Mouse (Mus musculus) limb, embryonic 12.5 days (tissue): ENCODE measurements around the gene Mast4. TPM values are rescaled to one million over a fixed set of nuclear protein-coding genes. Genes with fewer than 3 reads are reported as not detected.
"Not testable (repeated sequence)": the region's sequence is repeated elsewhere in the genome, so short reads cannot be mapped to it uniquely, and the experiment has no call there.

Source experiments
- ATAC-seq: fragments of 200-750 bp; cut with Nextera tagmentation; 2 replicates; pipeline ENCODE4 v1.8.0; 2017; ENCODE audit warnings: low read depth, moderate TSS enrichment; ENCODE audit not compliant: insufficient number of reproducible peaks, insufficient read depth, low FRiP score, low TSS enrichment
- H3K27ac ChIP-seq: fragments of 300-500 bp; sonication (generic); 2 replicates; pipeline ENCODE4 v1.5.1; 2016; ENCODE audit warnings: mild to moderate bottlenecking, moderate library complexity
- H3K27me3 ChIP-seq: fragments of 300-500 bp; sonication (generic); 2 replicates; pipeline ENCODE4 v1.6.1; 2016; ENCODE audit warnings: mild to moderate bottlenecking, moderate library complexity
- H3K36me3 ChIP-seq: fragments of 300-500 bp; sonication (generic); 2 replicates; pipeline ENCODE4 v1.6.1; 2016; ENCODE audit warnings: mild to moderate bottlenecking, moderate library complexity
- H3K4me1 ChIP-seq: fragments of 300-500 bp; sonication (generic); replicated peaks from 2 replicates; pipeline ENCODE4 v1.6.1; 2016
- H3K4me2 ChIP-seq: fragments of 300-500 bp; sonication (generic); 2 replicates; pipeline ENCODE4 v1.6.1; 2016; ENCODE audit warnings: mild to moderate bottlenecking, moderate library complexity
- H3K4me3 ChIP-seq: fragments of 300-500 bp; sonication (generic); replicated peaks from 2 replicates; pipeline ENCODE4 v1.5.1; 2016; ENCODE audit warnings: mild to moderate bottlenecking
- H3K9ac ChIP-seq: fragments of 300-500 bp; sonication (generic); replicated peaks from 2 replicates; pipeline ENCODE4 v1.6.1; 2016; ENCODE audit warnings: mild to moderate bottlenecking, moderate library complexity
- H3K9me3 ChIP-seq: fragments of 300-500 bp; sonication (generic); 2 replicates; pipeline ENCODE4 v1.6.1; 2016; ENCODE audit warnings: mild to moderate bottlenecking, moderate library complexity
- WGBS: fragments of 180-500 bp; shearing (Covaris S2); methylation state at CpG from one replicate; pipeline ENCODE4 v1.1.7; 2016; 5-methylcytosine and 5-hydroxymethylcytosine counted together
- polyA plus RNA-seq: library from polyadenylated mRNA; unstranded; fragments of >200 nt; fragmentation: Nextera tagmentation; extraction: Ambion mirVana; gene quantifications from 2 replicates; pipeline ENCODE4 v1.2.1, GENCODE M21; 2016

Mast4 gene
- 24.0 and 26.0 TPM in 2 replicates for polyA plus RNA-seq

- peak within 1 kb of the TSS; percentile 93 for H3K4me2 ChIP-seq
- H3K4me1 ChIP-seq, result peaks cover 17% of the 10 kb centered on the region
- no peak within 1 kb of the TSS for H3K27ac ChIP-seq
- H3K9ac ChIP-seq, result peak within 1 kb of the TSS; percentile 69
- WGBS, result under 1% methylated on average over 44 of the region's 44 CpGs
- H3K4me3 ChIP-seq, result peak within 1 kb of the TSS; percentile 70
- no peaks in the 10 kb centered on the region for H3K9me3 ChIP-seq
- no peaks in the 10 kb centered on the region for H3K36me3 ChIP-seq
- H3K27me3 ChIP-seq, result peaks cover 67% of the 10 kb centered on the region
- ATAC-seq, result peak; percentile 90
Observed at GRCm38 (mm10) chr13:103334392-103334686, at the start of gene Mast4. Gene Mast4, minus strand, starts transcription at chr13:103334497.

GRCm38 (mm10) chr13:103374495-103374894 is 40.2 kb upstream of the Mast4 start:
- H3K27me3 ChIP-seq, result no peaks in the 10 kb centered on the region
- no peak overlapping the region for H3K27ac ChIP-seq
- H3K9me3 ChIP-seq, result no peaks in the 10 kb centered on the region
- H3K4me3 ChIP-seq, result no peak overlapping the region
- H3K9ac ChIP-seq, result no peak overlapping the region
- ATAC-seq, result no peak
- no peaks in the 10 kb centered on the region for H3K36me3 ChIP-seq
- no peak overlapping the region for H3K4me2 ChIP-seq
- WGBS, result 59% methylated on average over 1 of the region's 1 CpGs
- no peaks in the 10 kb centered on the region for H3K4me1 ChIP-seq

- ATAC-seq, result no peak
- Histone ChIP-seq H3K9me3 (no peaks in the 10 kb centered on the region), H3K9ac (no peak overlapping the region), H3K4me1 (no peaks in the 10 kb centered on the region), H3K27me3 (no peaks in the 10 kb centered on the region), H3K36me3 (no peaks in the 10 kb centered on the region), H3K4me2 (no peak overlapping the region), H3K4me3 (no peak overlapping the region), H3K27ac (no peak overlapping the region)
- WGBS, result 75% methylated on average over 7 of the region's 7 CpGs
Observed at GRCm38 (mm10) chr13:103369194-103369593, 34.9 kb upstream of the Mast4 start.

GRCm38 (mm10) chr13:103363181-103363580 is 28.9 kb upstream of the Mast4 start:
- Histone ChIP-seq H3K36me3 (no peaks in the 10 kb centered on the region), H3K4me1 (no peaks in the 10 kb centered on the region), H3K9ac (no peak overlapping the region), H3K4me2 (no peak overlapping the region), H3K27me3 (no peaks in the 10 kb centered on the region), H3K4me3 (no peak overlapping the region), H3K27ac (no peak overlapping the region), H3K9me3 (no peaks in the 10 kb centered on the region)
- WGBS, result 72% methylated on average over 10 of the region's 10 CpGs
- no peak for ATAC-seq

DNA sequence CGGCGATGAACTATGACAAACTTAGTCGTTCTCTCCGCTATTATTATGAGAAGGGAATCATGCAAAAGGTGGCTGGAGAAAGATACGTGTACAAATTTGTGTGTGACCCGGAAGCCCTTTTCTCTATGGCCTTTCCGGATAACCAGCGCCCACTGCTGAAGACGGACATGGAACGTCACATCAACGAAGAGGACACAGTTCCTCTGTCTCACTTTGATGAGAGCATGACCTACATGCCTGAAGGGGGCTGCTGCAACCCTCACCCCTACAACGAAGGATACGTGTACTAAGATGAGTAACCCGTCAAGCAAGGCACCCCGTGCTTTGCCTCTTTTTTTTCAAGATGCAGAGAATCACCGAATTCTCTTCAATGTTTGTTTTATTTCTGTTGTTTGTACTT is 23.1 kb upstream of the Mast4 start:
- H3K4me2 ChIP-seq, H3K4me1 ChIP-seq, H3K4me3 ChIP-seq, H3K9ac ChIP-seq, H3K27ac ChIP-seq, ATAC-seq, H3K9me3 ChIP-seq, H3K27me3 ChIP-seq, H3K36me3 ChIP-seq: not testable (repeated sequence)
- WGBS, result 95% methylated on average over 16 of the region's 16 CpGs

- H3K4me3 ChIP-seq, H3K9ac ChIP-seq, H3K27me3 ChIP-seq, ATAC-seq, H3K27ac ChIP-seq, H3K4me2 ChIP-seq, H3K9me3 ChIP-seq, H3K36me3 ChIP-seq, H3K4me1 ChIP-seq: not testable (repeated sequence)
- 92% methylated on average over 5 of the region's 6 CpGs for WGBS
Observed at GRCm38 (mm10) chr13:103356909-103357308, 22.6 kb upstream of the Mast4 start.

DNA sequence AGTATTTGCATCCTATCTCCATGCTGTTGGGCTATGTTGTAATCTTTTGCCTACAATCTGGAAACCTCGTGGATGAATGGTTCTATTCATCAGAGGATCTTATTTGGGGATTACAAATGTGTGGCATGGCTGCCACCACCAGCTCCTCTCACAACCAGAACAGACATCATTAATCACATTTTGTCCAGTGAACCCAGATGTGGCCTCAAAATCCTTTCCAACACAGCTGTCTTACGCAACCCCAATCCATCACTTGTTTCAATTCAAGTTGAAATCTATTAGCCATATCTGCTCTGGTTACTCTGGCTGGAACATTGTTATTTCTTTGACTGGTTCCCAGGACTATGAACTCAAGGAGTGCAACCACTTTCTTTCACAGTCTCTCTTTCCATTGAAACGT is 20.4 kb upstream of the Mast4 start:
- 73% methylated on average over 3 of the region's 3 CpGs for WGBS
- H3K4me1 ChIP-seq, result no peaks in the 10 kb centered on the region
- H3K4me3 ChIP-seq, result no peak overlapping the region
- no peak overlapping the region for H3K4me2 ChIP-seq
- no peaks in the 10 kb centered on the region for H3K36me3 ChIP-seq
- no peak overlapping the region for H3K9ac ChIP-seq
- no peak overlapping the region for H3K27ac ChIP-seq
- no peaks in the 10 kb centered on the region for H3K27me3 ChIP-seq
- no peak for ATAC-seq
- no peaks in the 10 kb centered on the region for H3K9me3 ChIP-seq

- WGBS, result 95% methylated on average over 8 of the region's 8 CpGs
- no peaks in the 10 kb centered on the region for H3K9me3 ChIP-seq
Observed at GRCm38 (mm10) chr13:103344749-103345148, 10.5 kb upstream of the Mast4 start.

DNA sequence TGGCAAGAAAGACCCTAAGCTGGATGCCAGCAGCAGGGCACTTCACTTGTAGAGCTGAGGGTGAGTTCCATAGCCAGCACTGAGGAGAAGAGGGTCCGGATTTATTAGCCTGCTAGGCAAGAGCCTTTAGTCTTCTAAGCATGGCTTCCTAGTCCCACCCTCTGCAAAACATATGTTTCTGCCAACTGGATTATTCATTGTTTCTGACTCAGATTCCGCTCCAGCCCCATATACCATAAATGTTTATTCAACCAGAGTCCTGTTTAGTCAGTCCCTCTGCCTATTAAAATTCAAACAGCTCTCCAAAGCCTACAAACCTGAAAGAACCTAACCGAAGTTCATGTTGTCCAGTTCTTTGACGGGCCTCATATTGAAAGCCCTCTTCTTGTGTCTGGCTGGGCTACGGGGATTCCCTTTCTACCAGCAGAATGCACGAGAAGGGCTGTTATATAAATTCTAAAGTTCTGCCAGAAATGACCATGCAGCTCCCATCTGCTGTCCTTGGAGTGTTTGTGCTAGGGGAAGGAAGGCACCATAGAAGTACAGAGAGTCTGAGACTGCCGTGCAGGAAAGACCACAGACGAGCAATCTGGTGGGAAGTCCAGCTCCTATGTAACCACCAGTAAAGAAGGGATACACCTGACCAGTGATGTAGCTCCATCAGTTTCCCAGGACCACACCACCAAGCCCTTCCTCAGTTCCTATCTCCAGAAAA is 9.9 kb upstream of the Mast4 start:
- 0 out of 2 replicates have a peak, but pooled peaks cover 4% of the 10 kb centered on the region for H3K4me1 ChIP-seq
- 86% methylated on average over 8 of the region's 8 CpGs for WGBS

More at GRCm38 (mm10) chr13:103344749-103345148, 10.5 kb upstream of the Mast4 start:
- Histone ChIP-seq H3K27ac (no peak overlapping the region), H3K27me3 (no peaks in the 10 kb centered on the region), H3K4me1 (0 out of 2 replicates have a peak, but pooled peaks cover 4% of the 10 kb centered on the region), H3K36me3 (no peaks in the 10 kb centered on the region), H3K9ac (no peak overlapping the region), H3K4me2 (no peak overlapping the region), H3K4me3 (no peak overlapping the region)
- ATAC-seq, result no peak

GRCm38 (mm10) chr13:103341031-103341430 is 6.7 kb upstream of the Mast4 start:
- H3K4me3 ChIP-seq, result no peak overlapping the region
- H3K27ac ChIP-seq, result no peak overlapping the region
- no peaks in the 10 kb centered on the region for H3K9me3 ChIP-seq
- ATAC-seq, result no peak
- H3K36me3 ChIP-seq, result no peaks in the 10 kb centered on the region
- H3K4me2 ChIP-seq, result no peak overlapping the region
- peaks cover 11% of the 10 kb centered on the region for H3K27me3 ChIP-seq
- H3K4me1 ChIP-seq, result no peaks in the 10 kb centered on the region
- 85% methylated on average over 4 of the region's 4 CpGs for WGBS
- no peak overlapping the region for H3K9ac ChIP-seq

More for the DNA sequence above, 9.9 kb upstream of the Mast4 start:
- Histone ChIP-seq H3K27me3 (no peaks in the 10 kb centered on the region), H3K4me3 (no peak overlapping the region), H3K36me3 (no peaks in the 10 kb centered on the region), H3K9ac (no peak overlapping the region), H3K27ac (no peak overlapping the region), H3K4me2 (no peak overlapping the region), H3K9me3 (no peaks in the 10 kb centered on the region)
- no peak for ATAC-seq

DNA sequence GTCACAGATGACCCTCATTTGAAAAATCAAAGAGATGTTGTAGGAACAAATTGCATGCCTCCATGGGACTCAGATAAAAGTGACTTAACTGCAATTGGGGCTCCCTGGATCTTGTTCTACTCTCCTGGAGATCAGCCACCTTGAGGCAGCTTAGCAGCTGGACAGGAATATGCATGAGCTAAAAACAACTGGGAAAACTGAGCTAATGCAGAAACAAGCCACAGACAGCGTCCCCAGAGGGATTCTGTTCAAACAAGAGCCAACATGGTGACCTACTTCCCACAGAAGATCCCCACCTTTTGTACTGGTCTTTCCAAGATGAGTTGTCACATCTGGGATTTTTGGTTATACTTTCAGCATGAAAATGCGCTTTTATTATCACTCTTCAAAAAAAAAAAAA is 4.3 kb upstream of the Mast4 start:
- Histone ChIP-seq H3K4me2 (no peak overlapping the region), H3K27ac (no peak overlapping the region), H3K4me3 (no peak overlapping the region), H3K9ac (no peak overlapping the region), H3K27me3 (peaks cover 34% of the 10 kb centered on the region), H3K36me3 (no peaks in the 10 kb centered on the region), H3K4me1 (peaks cover 7% of the 10 kb centered on the region), H3K9me3 (no peaks in the 10 kb centered on the region)
- 86% methylated on average over 2 of the region's 2 CpGs for WGBS
- ATAC-seq, result no peak

- ATAC-seq, result no peak
- no peaks in the 10 kb centered on the region for H3K9me3 ChIP-seq
- H3K27me3 ChIP-seq, result peaks cover 56% of the 10 kb centered on the region
- H3K4me3 ChIP-seq, result no peak overlapping the region
- H3K36me3 ChIP-seq, result no peaks in the 10 kb centered on the region
- 20% methylated on average over 5 of the region's 5 CpGs for WGBS
- no peak overlapping the region for H3K9ac ChIP-seq
- no peak overlapping the region for H3K4me2 ChIP-seq
- H3K27ac ChIP-seq, result no peak overlapping the region
- peaks cover 17% of the 10 kb centered on the region for H3K4me1 ChIP-seq
Observed at GRCm38 (mm10) chr13:103336237-103336636, 1.9 kb upstream of the Mast4 start.
